Mouse (Mus musculus) heart, adult 2 months (tissue): ENCODE results near the gene Zfp704. TPM values are rescaled to one million over a fixed set of nuclear protein-coding genes. Genes with fewer than 3 reads are reported as not detected.

Source experiments
- DNase-seq, 2 experiments: peaks; one replicate each; pipeline ENCODE4 v3.0.0; 2021
- H3K27ac ChIP-seq: fragments of 200-600 bp; 2 replicates; pipeline ENCODE4 v1.8.1; 2022
- H3K27me3 ChIP-seq: fragments of 200-500 bp; 2 replicates; pipeline ENCODE4 v1.6.1; 2012; ENCODE audit warnings: mild to moderate bottlenecking, low read length, inconsistent platforms, mixed read lengths; ENCODE audit not compliant: control insufficient read depth, insufficient read depth
- H3K36me3 ChIP-seq: fragments of 200-500 bp; 2 replicates; pipeline ENCODE4 v1.6.1; 2012; ENCODE audit warnings: low read length, inconsistent platforms; ENCODE audit not compliant: control insufficient read depth, insufficient read depth
- H3K4me1 ChIP-seq: fragments of 200-500 bp; 2 replicates; pipeline ENCODE4 v1.6.1; 2011; ENCODE audit warnings: low read length; ENCODE audit not compliant: control insufficient read depth, insufficient read depth
- H3K4me3 ChIP-seq: fragments of 200-600 bp; 2 replicates; pipeline ENCODE4 v1.8.1; 2022
- H3K79me2 ChIP-seq: fragments of 200-500 bp; replicated peaks from 2 replicates; pipeline ENCODE4 v1.6.1; 2012; ENCODE audit warnings: mild to moderate bottlenecking, inconsistent platforms, low read length, moderate library complexity, mixed read lengths; ENCODE audit not compliant: control insufficient read depth, insufficient read depth
- H3K9ac ChIP-seq: fragments of 200-500 bp; 2 replicates; pipeline ENCODE4 v1.6.1; 2012; ENCODE audit warnings: low read depth, mild to moderate bottlenecking, control low read depth, inconsistent platforms, low read length, mixed read lengths
- CTCF ChIP-seq: fragments of 200-600 bp; IDR thresholded peaks from 2 replicates; pipeline ENCODE4 v1.8.1; 2022; ENCODE audit warnings: antibody characterized with exemption, mild to moderate bottlenecking, moderate library complexity
- EP300 ChIP-seq: fragments of 200-500 bp; IDR thresholded peaks from 2 replicates; pipeline ENCODE4 v1.6.1; 2011; ENCODE audit warnings: low read depth, low read length, control low read depth; ENCODE audit not compliant: insufficient read depth
- POLR2A ChIP-seq: fragments of 200-500 bp; IDR thresholded peaks from 2 replicates; pipeline ENCODE4 v1.6.1; 2011; ENCODE audit warnings: mild to moderate bottlenecking, low read depth, low read length, control low read depth; ENCODE audit not compliant: insufficient read depth
- WGBS: fragments of 180-500 bp; shearing (Covaris S2); methylation state at CpG from one replicate; pipeline ENCODE4 v1.1.7; 2018; 5-methylcytosine and 5-hydroxymethylcytosine counted together
- intact Hi-C: fragments of 180-260 bp; cut with DNase I; formaldehyde crosslinking; loops from one replicate; pipeline ENCODE4 v1.15.1; 2025
- polyA plus RNA-seq: library from polyadenylated mRNA; depleted of rRNA; stranded (reverse); fragments of >200 nt; gene quantifications from 2 replicates; pipeline ENCODE4 v1.2.3, GENCODE M21; 2012
- total RNA-seq, 2 experiments: library from RNA; stranded (reverse); gene quantifications; 2 replicates each; pipeline ENCODE4 v1.2.3; 2021

Zfp704 gene
- total and polyA plus RNA-seq, 3 experiments, result 3.3 to 14.2 (median 13.4) TPM

DNA sequence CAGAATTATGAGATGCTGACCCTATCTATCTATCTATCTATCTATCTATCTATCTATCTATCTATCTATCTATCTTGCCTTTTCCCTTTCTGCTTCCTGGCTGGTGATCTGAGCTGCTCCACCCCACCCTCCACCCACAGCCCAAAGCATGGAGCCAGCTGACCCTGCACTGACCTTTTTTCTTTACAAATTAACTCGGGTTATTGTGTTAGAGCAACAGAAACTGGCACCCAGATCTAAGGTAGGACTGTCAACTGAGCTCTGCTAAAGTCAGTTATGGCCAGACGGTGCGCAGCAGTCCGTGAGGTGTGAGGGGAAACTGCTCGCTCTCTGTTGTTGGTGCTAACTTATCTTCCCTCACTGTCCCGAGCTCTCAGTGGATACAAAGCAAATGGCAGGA, 87.9 kb downstream of the Zfp704 start:
- H3K36me3 ChIP-seq, result no peaks in the 10 kb centered on the region
- no peak overlapping the region for H3K4me3 ChIP-seq
- H3K4me1 ChIP-seq, result peaks cover 10% of the 10 kb centered on the region
- no peak for DNase-seq
- intact Hi-C loops, result no loop called here
- 73% methylated on average over 6 of the region's 6 CpGs for WGBS
- no peaks in the 10 kb centered on the region; the same call in 1 of the 2 replicates for H3K79me2 ChIP-seq
- no peak overlapping the region for H3K9ac ChIP-seq
- H3K27ac ChIP-seq, result no peak overlapping the region
- no peaks in the 10 kb centered on the region for H3K27me3 ChIP-seq
- TF ChIP-seq EP300, result no peak
- no peak for TF ChIP-seq CTCF
- no peak for TF ChIP-seq POLR2A

DNA sequence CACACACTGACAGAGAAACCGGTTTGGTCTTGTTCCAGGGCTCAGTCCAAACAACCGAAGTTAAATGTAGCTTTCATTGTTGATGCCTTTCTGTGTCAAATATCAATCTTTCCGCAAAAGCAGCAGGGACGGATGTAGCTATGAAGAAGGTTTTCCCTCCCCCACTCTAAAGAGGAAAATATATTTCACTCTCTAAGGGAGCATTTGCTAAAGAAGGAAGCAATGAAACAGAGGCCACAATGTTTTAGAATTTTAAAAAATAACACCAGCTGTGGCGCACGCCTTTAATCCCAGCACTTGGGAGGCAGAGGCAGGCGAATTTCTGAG, 89.2 kb downstream of the Zfp704 start:
- Histone ChIP-seq H3K36me3 (no peaks in the 10 kb centered on the region), H3K27ac (no peak overlapping the region), H3K9ac (peak overlapping the region; percentile 13; the same call in 1 of the 2 replicates), H3K4me1 (peaks cover 10% of the 10 kb centered on the region), H3K4me3 (no peak overlapping the region), H3K27me3 (no peaks in the 10 kb centered on the region), H3K79me2 (no peaks in the 10 kb centered on the region; the same call in 1 of the 2 replicates)
- TF ChIP-seq POLR2A, result no peak
- WGBS, result 20% methylated on average over 7 of the region's 7 CpGs
- intact Hi-C loops, result no loop called here
- no peak for DNase-seq

DNA sequence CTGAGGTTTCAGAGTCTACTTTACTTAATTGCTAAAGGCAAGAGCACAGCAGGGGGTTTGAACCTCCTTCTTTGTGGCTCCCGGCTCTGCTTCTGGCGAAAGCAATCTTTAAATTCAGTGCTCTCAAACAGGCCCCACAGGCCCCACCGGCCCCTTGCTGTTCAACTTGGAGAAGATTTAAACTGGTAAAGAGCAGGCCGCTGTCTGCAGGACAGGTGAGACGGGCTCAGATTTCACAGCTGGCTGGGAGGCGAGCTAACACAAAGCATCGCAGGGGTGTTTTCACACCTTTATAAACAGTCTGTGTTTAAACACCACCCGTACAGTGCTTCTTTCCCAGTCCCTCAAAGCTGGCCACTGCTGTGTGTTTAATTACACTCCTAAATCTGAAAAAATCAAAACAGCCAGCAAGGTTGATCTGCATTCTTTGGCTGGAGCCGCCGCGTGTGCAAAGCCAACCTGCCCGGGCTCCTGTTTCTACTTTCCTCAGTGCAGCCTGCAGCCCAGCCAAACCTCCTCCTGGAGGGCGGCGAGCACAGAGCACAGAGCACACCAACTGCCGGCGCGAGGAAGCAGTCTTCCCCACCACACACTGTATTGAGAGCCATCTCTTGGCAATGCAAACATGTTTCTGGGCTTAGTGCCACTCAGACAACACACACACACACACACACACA, 89.7 kb downstream of the Zfp704 start:
- Histone ChIP-seq H3K36me3 (no peaks in the 10 kb centered on the region), H3K9ac (peak overlapping the region; percentile 13; the same call in 1 of the 2 replicates), H3K79me2 (no peaks in the 10 kb centered on the region; the same call in 1 of the 2 replicates), H3K4me3 (0 out of 2 replicates have a peak overlapping the region, but pooled peaks have one; percentile 3), H3K27ac (peak overlapping the region; percentile 29), H3K4me1 (peaks cover 10% of the 10 kb centered on the region), H3K27me3 (no peaks in the 10 kb centered on the region)
- TF ChIP-seq CTCF (peak; percentile 22; the same call in 1 of the 2 replicates), EP300 (peak; percentile 55; the same call in 1 of the 2 replicates), POLR2A (no peak)
- peak; percentile 68 to 76 for DNase-seq
- WGBS, result 34% methylated on average over 17 of the region's 17 CpGs
- intact Hi-C loops, result no loop called here

DNA sequence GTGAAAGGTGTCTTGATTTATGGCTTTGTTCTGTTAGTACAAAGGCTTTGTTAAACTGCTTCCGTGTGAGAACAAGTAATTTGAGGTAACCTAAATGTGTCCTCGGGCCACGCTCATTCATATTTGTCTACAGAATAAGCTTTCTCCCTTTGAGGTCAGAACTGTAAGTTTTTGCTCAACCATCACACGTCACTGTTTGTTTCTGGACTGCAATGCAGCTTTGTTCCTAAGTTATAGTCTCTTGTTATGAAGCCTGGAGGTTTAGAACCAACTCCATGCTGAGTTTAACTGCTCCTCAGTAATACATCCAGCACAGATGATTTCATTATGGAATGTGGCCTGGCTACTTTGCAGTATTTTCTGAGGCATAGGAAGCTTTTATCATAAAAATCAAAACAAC, 90.4 kb downstream of the Zfp704 start:
- no peak overlapping the region for H3K4me3 ChIP-seq
- intact Hi-C loops, result no loop called here
- no peaks in the 10 kb centered on the region for H3K27me3 ChIP-seq
- 97% methylated on average over 4 of the region's 4 CpGs for WGBS
- H3K36me3 ChIP-seq, result no peaks in the 10 kb centered on the region
- H3K79me2 ChIP-seq, result no peaks in the 10 kb centered on the region; the same call in 1 of the 2 replicates
- TF ChIP-seq EP300, result no peak
- TF ChIP-seq POLR2A, result no peak
- TF ChIP-seq CTCF, result no peak
- H3K4me1 ChIP-seq, result peaks cover 10% of the 10 kb centered on the region
- DNase-seq, result no peak
- H3K9ac ChIP-seq, result no peak overlapping the region
- no peak overlapping the region for H3K27ac ChIP-seq

DNA sequence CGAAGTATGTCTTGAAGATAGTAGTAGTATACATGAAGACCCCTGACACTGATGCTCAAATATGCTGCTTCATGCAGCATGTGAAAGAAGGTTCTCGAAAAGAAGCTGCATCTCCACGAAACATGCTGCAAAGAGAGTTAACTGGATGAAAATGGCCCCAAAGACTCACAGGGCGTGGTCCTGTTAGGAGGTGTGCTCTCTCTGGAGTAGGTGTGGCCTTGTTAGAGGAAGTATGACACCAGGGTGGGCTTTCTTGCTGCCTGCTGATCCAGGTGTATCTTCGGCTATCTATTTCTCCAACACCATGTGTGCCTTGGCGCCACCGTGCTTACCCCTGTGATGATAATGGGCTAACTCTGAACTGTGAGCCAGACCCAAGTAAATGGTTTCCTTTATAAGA, 90.9 kb downstream of the Zfp704 start:
- no peak for TF ChIP-seq POLR2A
- no peak for TF ChIP-seq EP300
- no peak for TF ChIP-seq CTCF
- no peak for DNase-seq
- H3K27ac ChIP-seq, result no peak overlapping the region
- H3K9ac ChIP-seq, result no peak overlapping the region
- H3K36me3 ChIP-seq, result no peaks in the 10 kb centered on the region
- intact Hi-C loops, result loop anchor here (1.0 kb wide), 1 partner anchor 19 kb away; no protein-coding TSS in a partner anchor
- H3K79me2 ChIP-seq, result no peaks in the 10 kb centered on the region; the same call in 1 of the 2 replicates
- no peaks in the 10 kb centered on the region for H3K27me3 ChIP-seq
- peaks cover 10% of the 10 kb centered on the region for H3K4me1 ChIP-seq
- 99% methylated on average over 7 of the region's 7 CpGs for WGBS
- no peak overlapping the region for H3K4me3 ChIP-seq

DNA sequence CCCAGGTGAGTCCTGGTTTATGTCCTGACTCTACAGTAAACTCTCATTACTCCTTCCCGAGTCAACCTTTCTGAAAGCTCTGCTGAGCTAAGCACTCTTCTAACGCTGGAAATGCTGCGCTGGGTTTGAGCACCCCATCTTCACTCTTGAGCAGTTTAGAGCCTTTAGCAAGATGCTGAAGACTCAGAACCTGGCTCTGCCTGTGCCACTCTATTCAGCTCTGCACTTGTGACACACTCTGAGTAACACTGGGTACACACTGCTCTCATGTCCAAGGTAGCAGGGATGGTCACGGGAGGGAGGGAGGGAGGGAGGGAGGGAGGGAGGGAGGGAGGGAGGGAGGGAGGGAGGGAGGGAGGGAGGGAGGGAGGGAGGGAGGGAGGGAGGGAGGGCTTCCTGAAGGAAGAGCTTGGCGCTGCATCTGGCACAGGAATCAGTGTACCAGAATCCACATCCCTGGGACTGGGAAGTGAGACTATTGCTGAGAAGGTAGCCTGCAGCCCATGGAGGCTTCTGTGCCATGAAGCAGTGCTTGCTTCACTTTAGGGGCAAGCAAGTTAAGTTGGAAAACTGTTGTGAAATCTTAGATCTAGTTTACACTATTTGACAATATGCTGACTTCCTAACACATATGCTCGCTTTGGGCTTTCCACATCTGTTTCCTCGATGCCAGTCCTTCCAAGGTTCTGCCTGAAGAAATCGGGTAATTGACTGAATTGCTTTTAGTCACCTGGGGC, 93.6 kb downstream of the Zfp704 start:
- Histone ChIP-seq H3K9ac (no peak overlapping the region), H3K4me3 (no peak overlapping the region), H3K27ac (no peak overlapping the region), H3K36me3 (no peaks in the 10 kb centered on the region), H3K79me2 (no peaks in the 10 kb centered on the region; the same call in 1 of the 2 replicates), H3K27me3 (no peaks in the 10 kb centered on the region), H3K4me1 (peaks cover 9% of the 10 kb centered on the region)
- DNase-seq, result no peak
- intact Hi-C loops, result no loop called here
- TF ChIP-seq CTCF, result no peak
- no peak for TF ChIP-seq POLR2A
- TF ChIP-seq EP300, result no peak
- WGBS, result 86% methylated on average over 7 of the region's 8 CpGs
